Mouse (Mus musculus) fibroblast of lung, adult 2 months (primary cell): ENCODE data around the gene H1foo.
A peak's percentile ranks its signal among the peaks of the same experiment; 100 is the strongest.

Experiments used
- DNase-seq: peaks from one replicate; pipeline ENCODE4 v3.0.0-alpha.2; 2011; ENCODE audit warnings: low read depth

Gene H1foo

GRCm38 (mm10) chr6:115944638-115945037 lies at the start of gene H1foo:
H1foo (plus strand) TSS chr6:115944938.
- no peak for DNase-seq

- peak; percentile 49 for DNase-seq
Observed at GRCm38 (mm10) chr6:115896346-115896745, 48.4 kb upstream of the H1foo start.

GRCm38 (mm10) chr6:115897117-115897516 lies 47.6 kb upstream of the H1foo start:
- DNase-seq, result peak; percentile 97

GRCm38 (mm10) chr6:115897926-115898520 lies 46.7 kb upstream of the H1foo start:
- DNase-seq, result no peak

- peak; percentile 88 for DNase-seq
Observed at GRCm38 (mm10) chr6:115901062-115901461, 43.7 kb upstream of the H1foo start.

- DNase-seq, result peak; percentile 44
Observed at GRCm38 (mm10) chr6:115901489-115901931, 43.2 kb upstream of the H1foo start.

GRCm38 (mm10) chr6:115902545-115902944 lies 42.2 kb upstream of the H1foo start:
- DNase-seq, result no peak

- DNase-seq, result no peak
Observed at GRCm38 (mm10) chr6:115905568-115905967, 39.2 kb upstream of the H1foo start.

GRCm38 (mm10) chr6:115906455-115906854 lies 38.3 kb upstream of the H1foo start:
- DNase-seq, result no peak

GRCm38 (mm10) chr6:115906871-115907270 lies 37.9 kb upstream of the H1foo start:
- no peak for DNase-seq

GRCm38 (mm10) chr6:115908421-115908982 lies 36.2 kb upstream of the H1foo start:
- DNase-seq, result no peak

- no peak for DNase-seq
Observed at GRCm38 (mm10) chr6:115909052-115909451, 35.7 kb upstream of the H1foo start.

GRCm38 (mm10) chr6:115909940-115910339 lies 34.8 kb upstream of the H1foo start:
- no peak for DNase-seq

GRCm38 (mm10) chr6:115911763-115912162 lies 33.0 kb upstream of the H1foo start:
- no peak for DNase-seq

- no peak for DNase-seq
Observed at GRCm38 (mm10) chr6:115913482-115913881, 31.3 kb upstream of the H1foo start.

- no peak for DNase-seq
Observed at GRCm38 (mm10) chr6:115914511-115915202, 30.1 kb upstream of the H1foo start.

- no peak for DNase-seq
Observed at GRCm38 (mm10) chr6:115915601-115916445, 28.9 kb upstream of the H1foo start.

- no peak for DNase-seq
Observed at GRCm38 (mm10) chr6:115916611-115917010, 28.1 kb upstream of the H1foo start.

GRCm38 (mm10) chr6:115918615-115919014 lies 26.1 kb upstream of the H1foo start:
- DNase-seq, result no peak

- DNase-seq, result no peak
Observed at GRCm38 (mm10) chr6:115919876-115920275, 24.9 kb upstream of the H1foo start.

GRCm38 (mm10) chr6:115924829-115925228 lies 19.9 kb upstream of the H1foo start:
- no peak for DNase-seq

- DNase-seq, result no peak
Observed at GRCm38 (mm10) chr6:115926416-115926815, 18.3 kb upstream of the H1foo start.
